Mouse (Mus musculus) embryonic fibroblast, embryonic 13.5 days (primary cell): ENCODE data around the gene Spred2.

Source experiments
- CTCF ChIP-seq: IDR thresholded peaks from 2 replicates; pipeline ENCODE4 v1.5.1; 2011; ENCODE audit warnings: mild to moderate bottlenecking, control low read depth, low read length, moderate library complexity, borderline replicate concordance; ENCODE audit not compliant: insufficient read depth
- POLR2A ChIP-seq: IDR thresholded peaks from 2 replicates; pipeline ENCODE4 v1.6.1; 2011; ENCODE audit warnings: low read depth, mild to moderate bottlenecking, control low read depth, low read length, moderate library complexity

GRCm38 (mm10) chr11:20059736-20060135 is 135.6 kb downstream of the Spred2 start:
- TF ChIP-seq POLR2A = no peak
- TF ChIP-seq CTCF = no peak
